Mouse (Mus musculus): ENCODE measurements around the gene Rbfox1. TPM values are rescaled to one million over a fixed set of nuclear protein-coding genes. Genes with fewer than 3 reads are reported as not detected.

Rbfox1 gene
- polyA plus RNA-seq, 1 experiment: not detected

DNA sequence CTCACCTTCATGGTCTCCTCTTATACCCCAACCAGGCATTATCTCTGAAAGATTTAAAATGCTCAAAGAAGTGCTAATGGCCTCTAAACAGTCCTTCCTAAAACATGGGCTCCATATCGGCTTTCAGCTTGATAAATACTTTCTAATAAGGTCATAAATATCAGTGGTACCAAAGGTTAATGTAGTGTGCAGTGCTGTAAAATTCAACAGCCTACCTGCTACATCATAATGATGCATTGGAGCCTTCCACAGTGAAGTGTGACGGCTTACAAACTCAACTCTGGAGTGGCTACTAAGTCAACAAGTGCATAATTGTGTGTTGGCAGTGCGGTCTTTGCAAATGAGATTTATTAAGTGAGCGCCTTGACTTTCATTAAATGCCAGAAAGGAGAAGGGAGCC lies 1366.5 kb downstream of the Rbfox1 start:
- Histone ChIP-seq H3K4me1 (ENCODE audit: control insufficient read depth, insufficient read depth, low read length) (no peaks in the 10 kb centered on the region), H3K27ac (ENCODE audit: control insufficient read depth, insufficient read depth, low read depth, low read length, poor library complexity) (no peak overlapping the region), H3K4me3 (replicated peaks; ENCODE audit: control insufficient read depth, low read depth, low read length) (no peak overlapping the region)
- TF ChIP-seq POLR2A (IDR thresholded peaks at IDR 0.05; ENCODE audit: borderline replicate concordance, control insufficient read depth, low read depth, low read length) (no peak), CTCF (IDR thresholded peaks at IDR 0.05; ENCODE audit: control insufficient read depth, insufficient read depth, low read length) (no peak)
- 76% methylated on average over 4 of the region's 4 CpGs for WGBS

DNA sequence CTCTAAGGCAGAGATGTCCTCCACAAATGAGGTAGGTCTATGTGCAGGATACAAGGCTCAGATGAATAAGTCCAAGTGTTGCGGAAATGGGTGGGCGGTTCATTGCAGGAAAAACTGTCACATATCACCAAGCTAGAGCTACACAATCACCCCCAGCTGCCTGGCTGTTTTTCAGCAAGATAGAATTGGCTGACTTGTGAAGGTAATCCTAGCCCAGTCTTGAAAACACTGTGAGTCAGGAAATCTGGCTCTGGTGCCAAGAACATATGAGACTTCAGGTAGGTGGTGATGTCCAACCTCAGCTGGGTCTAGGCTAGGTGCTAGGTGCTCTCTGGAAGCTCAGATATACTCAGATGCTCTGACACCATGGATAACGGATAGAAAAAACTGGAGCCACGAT lies 1372.2 kb downstream of the Rbfox1 start:
- 84% methylated on average over 4 of the region's 4 CpGs for WGBS
- H3K27ac ChIP-seq (ENCODE audit: control insufficient read depth, insufficient read depth, low read depth, low read length, poor library complexity): no peak overlapping the region
- TF ChIP-seq POLR2A (IDR thresholded peaks at IDR 0.05; ENCODE audit: borderline replicate concordance, control insufficient read depth, low read depth, low read length) (no peak), CTCF (IDR thresholded peaks at IDR 0.05; ENCODE audit: control insufficient read depth, insufficient read depth, low read length) (no peak)
- H3K4me3 ChIP-seq (replicated peaks; ENCODE audit: control insufficient read depth, low read depth, low read length): no peak overlapping the region
- H3K4me1 ChIP-seq (ENCODE audit: control insufficient read depth, insufficient read depth, low read length): no peaks in the 10 kb centered on the region

DNA sequence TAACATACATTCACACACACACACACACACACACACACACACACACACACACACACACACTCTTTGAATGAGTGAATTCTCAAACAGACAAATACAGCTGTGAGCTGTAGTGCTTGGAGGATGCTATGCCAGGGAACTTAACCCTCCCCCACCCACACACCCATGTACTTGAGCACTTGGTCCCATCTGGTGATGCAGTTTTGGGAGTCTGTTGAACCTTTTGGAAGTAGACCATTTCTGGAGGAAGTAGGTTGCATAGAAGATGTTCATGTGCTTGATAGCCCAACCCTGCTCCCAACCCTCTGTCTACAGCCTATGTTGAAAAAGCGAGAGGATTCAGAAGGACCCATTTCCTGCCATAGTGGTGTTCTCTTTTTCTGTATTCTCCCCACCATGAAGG lies 1378.1 kb downstream of the Rbfox1 start:
- no peak overlapping the region for H3K27ac ChIP-seq (ENCODE audit: control insufficient read depth, insufficient read depth, low read depth, low read length, poor library complexity)
- WGBS: 66% methylated on average over 1 of the region's 1 CpGs
- no peak for TF ChIP-seq POLR2A (IDR thresholded peaks at IDR 0.05; ENCODE audit: borderline replicate concordance, control insufficient read depth, low read depth, low read length)
- no peak overlapping the region for H3K4me3 ChIP-seq (replicated peaks; ENCODE audit: control insufficient read depth, low read depth, low read length)
- no peaks in the 10 kb centered on the region for H3K4me1 ChIP-seq (ENCODE audit: control insufficient read depth, insufficient read depth, low read length)

DNA sequence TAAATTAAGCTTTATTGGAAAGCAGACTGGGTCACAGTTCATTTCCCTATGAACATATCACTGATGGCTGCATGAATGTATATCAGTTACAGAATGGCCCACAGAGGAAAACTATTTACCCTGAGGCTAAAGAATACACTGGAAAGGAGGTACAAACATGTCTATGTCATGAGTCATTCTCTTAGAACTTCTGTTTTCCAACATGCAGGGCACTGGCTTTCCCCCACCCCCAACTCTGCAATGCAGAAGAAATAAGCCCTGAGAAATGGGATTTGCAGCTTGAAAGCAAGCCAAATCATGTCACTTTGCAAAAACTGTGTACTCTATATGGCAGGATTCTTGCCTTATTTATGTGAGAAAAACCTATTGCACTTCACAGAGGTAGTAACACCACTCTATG lies 1380.6 kb downstream of the Rbfox1 start:
- no peak overlapping the region for H3K27ac ChIP-seq (ENCODE audit: control insufficient read depth, insufficient read depth, low read depth, low read length, poor library complexity)
- no peak overlapping the region for H3K4me3 ChIP-seq (replicated peaks; ENCODE audit: control insufficient read depth, low read depth, low read length)
- TF ChIP-seq POLR2A (IDR thresholded peaks at IDR 0.05; ENCODE audit: borderline replicate concordance, control insufficient read depth, low read depth, low read length) (no peak), CTCF (IDR thresholded peaks at IDR 0.05; ENCODE audit: control insufficient read depth, insufficient read depth, low read length) (no peak)

DNA sequence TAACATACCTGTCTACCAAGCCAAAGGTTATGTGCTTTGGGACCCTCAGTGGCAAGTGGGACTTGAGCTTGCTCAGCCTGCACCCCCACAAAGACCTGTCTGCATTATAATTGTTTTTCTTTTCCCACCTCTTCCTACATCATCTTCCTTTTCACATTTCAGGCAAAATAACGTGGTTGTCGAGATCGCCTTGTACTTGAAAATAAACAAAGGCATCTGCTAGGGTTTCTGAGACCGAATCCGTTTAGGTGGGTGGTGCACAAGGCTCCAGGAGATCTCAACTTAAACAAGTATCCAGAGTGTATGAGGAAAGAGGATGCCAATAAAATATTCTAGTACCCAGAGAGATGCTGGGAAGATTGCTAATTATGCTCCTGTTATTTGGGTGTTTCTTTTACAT lies 1390.3 kb downstream of the Rbfox1 start:
- Histone ChIP-seq H3K4me1 (ENCODE audit: control insufficient read depth, insufficient read depth, low read length) (no peaks in the 10 kb centered on the region), H3K4me3 (replicated peaks; ENCODE audit: control insufficient read depth, low read depth, low read length) (no peak overlapping the region), H3K27ac (ENCODE audit: control insufficient read depth, insufficient read depth, low read depth, low read length, poor library complexity) (no peak overlapping the region)
- no peak for TF ChIP-seq CTCF (IDR thresholded peaks at IDR 0.05; ENCODE audit: control insufficient read depth, insufficient read depth, low read length)
- TF ChIP-seq POLR2A (IDR thresholded peaks at IDR 0.05; ENCODE audit: borderline replicate concordance, control insufficient read depth, low read depth, low read length): no peak
- WGBS: 79% methylated on average over 5 of the region's 5 CpGs

More for the DNA sequence above, 1380.6 kb downstream of the Rbfox1 start:
- H3K4me1 ChIP-seq (ENCODE audit: control insufficient read depth, insufficient read depth, low read length): no peaks in the 10 kb centered on the region

DNA sequence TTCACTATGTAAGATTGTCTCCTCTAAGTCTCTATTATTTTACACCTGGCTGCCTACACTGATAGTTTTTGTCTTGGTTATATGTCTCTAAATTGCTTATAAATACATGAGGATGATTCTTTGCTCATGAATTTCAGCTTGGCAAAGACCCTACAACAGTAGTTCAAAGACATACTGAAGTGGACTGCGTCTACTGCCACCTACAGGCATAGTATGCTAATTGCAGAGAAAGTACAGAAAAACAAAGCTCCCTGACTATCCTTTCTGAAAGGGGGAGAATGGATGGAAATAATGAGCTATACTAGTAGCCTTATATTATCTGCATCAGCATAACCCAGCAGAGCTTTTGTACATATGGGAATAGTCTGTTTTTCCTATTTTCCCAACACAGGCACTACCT lies 1390.7 kb downstream of the Rbfox1 start:
- TF ChIP-seq POLR2A (IDR thresholded peaks at IDR 0.05; ENCODE audit: borderline replicate concordance, control insufficient read depth, low read depth, low read length): no peak
- TF ChIP-seq CTCF (IDR thresholded peaks at IDR 0.05; ENCODE audit: control insufficient read depth, insufficient read depth, low read length): no peak
- Histone ChIP-seq H3K4me3 (replicated peaks; ENCODE audit: control insufficient read depth, low read depth, low read length) (no peak overlapping the region), H3K27ac (ENCODE audit: control insufficient read depth, insufficient read depth, low read depth, low read length, poor library complexity) (no peak overlapping the region), H3K4me1 (ENCODE audit: control insufficient read depth, insufficient read depth, low read length) (no peaks in the 10 kb centered on the region)
- WGBS: 50% methylated on average over 1 of the region's 1 CpGs

DNA sequence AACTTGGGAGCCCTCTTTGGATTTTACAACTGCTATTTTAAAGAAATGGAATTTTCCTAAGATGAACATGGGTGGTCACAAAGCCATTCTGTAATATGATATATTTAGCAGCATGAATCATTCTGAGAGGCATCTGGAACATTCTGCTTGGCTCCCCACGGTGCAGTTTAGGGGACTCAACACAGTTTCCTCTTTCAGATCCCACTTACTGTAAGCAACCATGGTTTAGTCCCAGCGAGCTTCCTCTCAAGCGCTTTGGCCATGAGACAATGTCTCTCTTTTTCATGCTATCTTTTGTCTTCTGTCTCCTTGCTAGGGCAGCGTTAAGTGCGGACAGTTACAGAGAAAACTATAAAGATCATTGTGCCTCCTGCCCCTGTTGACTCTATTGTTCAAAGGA lies 1394.4 kb downstream of the Rbfox1 start:
- TF ChIP-seq POLR2A (IDR thresholded peaks at IDR 0.05; ENCODE audit: borderline replicate concordance, control insufficient read depth, low read depth, low read length): no peak
- TF ChIP-seq CTCF (IDR thresholded peaks at IDR 0.05; ENCODE audit: control insufficient read depth, insufficient read depth, low read length): no peak
- 51% methylated on average over 5 of the region's 5 CpGs for WGBS
- Histone ChIP-seq H3K27ac (ENCODE audit: control insufficient read depth, insufficient read depth, low read depth, low read length, poor library complexity) (no peak overlapping the region), H3K4me1 (ENCODE audit: control insufficient read depth, insufficient read depth, low read length) (no peaks in the 10 kb centered on the region), H3K4me3 (replicated peaks; ENCODE audit: control insufficient read depth, low read depth, low read length) (no peak overlapping the region)

DNA sequence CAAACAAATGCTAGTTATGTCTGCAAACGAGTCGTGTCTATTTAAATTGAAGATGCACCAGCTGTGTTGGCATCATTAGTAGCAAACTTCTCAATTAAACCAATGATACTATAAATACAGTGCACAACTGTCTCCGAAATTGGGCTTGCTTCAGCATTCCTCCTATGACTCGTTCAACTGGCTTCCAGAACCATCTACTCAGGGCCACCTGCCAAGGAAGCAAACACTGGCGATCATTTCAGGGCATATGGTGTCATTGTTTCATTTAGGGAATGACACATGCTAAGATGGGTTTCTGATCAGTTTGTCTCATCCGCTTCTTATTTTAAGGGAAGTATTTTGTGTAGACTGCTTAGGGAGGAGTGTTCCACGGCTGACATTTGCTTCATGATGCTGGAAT lies 1397.1 kb downstream of the Rbfox1 start:
- Histone ChIP-seq H3K4me3 (replicated peaks; ENCODE audit: control insufficient read depth, low read depth, low read length) (no peak overlapping the region), H3K27ac (ENCODE audit: control insufficient read depth, insufficient read depth, low read depth, low read length, poor library complexity) (no peak overlapping the region), H3K4me1 (ENCODE audit: control insufficient read depth, insufficient read depth, low read length) (no peaks in the 10 kb centered on the region)
- TF ChIP-seq POLR2A (IDR thresholded peaks at IDR 0.05; ENCODE audit: borderline replicate concordance, control insufficient read depth, low read depth, low read length) (no peak), CTCF (IDR thresholded peaks at IDR 0.05; ENCODE audit: control insufficient read depth, insufficient read depth, low read length) (no peak)
- 78% methylated on average over 7 of the region's 7 CpGs for WGBS

DNA sequence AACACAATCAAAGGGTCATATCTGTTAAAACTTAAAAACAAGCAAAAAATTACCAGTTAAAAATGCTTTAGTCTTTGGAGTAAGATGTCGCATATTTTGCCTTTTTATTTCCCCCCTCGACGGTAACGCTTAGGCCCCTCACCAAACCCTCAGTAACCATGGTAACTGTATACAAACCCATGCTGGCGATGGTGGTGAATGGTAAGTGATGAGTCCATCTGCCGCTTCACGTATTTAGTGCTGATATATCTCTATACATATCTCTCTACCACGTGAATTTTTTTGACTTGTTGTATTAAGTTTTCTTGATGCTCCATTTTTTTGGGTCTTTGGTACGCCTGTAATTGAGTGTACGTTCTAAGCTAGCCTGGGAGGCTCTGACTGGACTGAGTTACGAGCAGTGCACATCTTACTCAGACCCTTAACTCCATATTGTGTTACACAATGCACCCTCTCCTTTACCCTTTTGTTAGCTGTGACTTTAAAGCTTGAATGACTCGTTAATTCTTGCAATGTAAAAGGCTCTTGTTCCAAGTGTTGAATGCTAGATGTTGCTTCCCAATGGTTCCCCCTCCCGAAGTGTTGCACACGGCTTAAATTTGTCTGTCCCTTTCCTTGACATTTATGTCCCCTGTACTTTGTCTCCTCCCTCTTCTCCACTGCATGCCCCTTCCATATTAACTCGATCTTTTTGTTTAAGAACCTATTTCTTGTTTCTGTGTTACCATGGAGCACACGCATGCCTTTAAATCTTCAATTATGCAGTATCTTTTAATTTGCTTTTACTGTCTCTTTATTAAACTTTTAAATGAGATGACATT lies 1408.0 kb downstream of the Rbfox1 start:
- TF ChIP-seq POLR2A (IDR thresholded peaks at IDR 0.05; ENCODE audit: borderline replicate concordance, control insufficient read depth, low read depth, low read length) (no peak), CTCF (IDR thresholded peaks at IDR 0.05; ENCODE audit: control insufficient read depth, insufficient read depth, low read length) (no peak)
- Histone ChIP-seq H3K4me1 (ENCODE audit: control insufficient read depth, insufficient read depth, low read length) (no peaks in the 10 kb centered on the region), H3K4me3 (replicated peaks; ENCODE audit: control insufficient read depth, low read depth, low read length) (no peak overlapping the region), H3K27ac (ENCODE audit: control insufficient read depth, insufficient read depth, low read depth, low read length, poor library complexity) (no peak overlapping the region)
- WGBS: 83% methylated on average over 16 of the region's 16 CpGs

Measured in bone marrow, adult 2 months (tissue).